Mouse (Mus musculus): ENCODE measurements around the gene Ephb2.

The Ephb2 gene

DNA sequence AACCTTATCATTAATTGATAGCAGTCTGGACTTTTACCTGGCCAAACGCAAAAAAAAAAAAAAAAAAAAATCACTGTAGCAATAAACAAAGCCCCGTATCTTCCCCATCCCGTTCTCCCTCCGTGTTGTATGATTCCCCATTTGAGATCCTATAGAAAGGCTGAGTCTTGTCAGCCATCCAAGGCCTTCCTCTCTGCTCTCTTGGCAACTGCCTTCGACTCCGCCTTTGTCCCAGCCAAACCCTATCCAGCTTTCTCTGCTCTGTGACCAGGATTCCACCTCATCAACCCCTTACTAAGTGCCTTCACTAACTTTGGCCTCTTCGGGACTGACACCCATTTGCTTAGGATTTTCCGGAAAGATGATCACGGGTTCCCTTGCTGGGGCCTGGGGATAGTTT is 2.2 kb upstream of the Ephb2 start:
- DNase-seq (ENCODE audit: low read depth in 2 of 2, low spot score in 2 of 2), result no peak

- no peak for DNase-seq (ENCODE audit: low read depth in 2 of 2, low spot score in 2 of 2)
These were observed 671 bp upstream of the Ephb2 start for GRCm38 (mm10) chr4:136836387-136836931.

DNA sequence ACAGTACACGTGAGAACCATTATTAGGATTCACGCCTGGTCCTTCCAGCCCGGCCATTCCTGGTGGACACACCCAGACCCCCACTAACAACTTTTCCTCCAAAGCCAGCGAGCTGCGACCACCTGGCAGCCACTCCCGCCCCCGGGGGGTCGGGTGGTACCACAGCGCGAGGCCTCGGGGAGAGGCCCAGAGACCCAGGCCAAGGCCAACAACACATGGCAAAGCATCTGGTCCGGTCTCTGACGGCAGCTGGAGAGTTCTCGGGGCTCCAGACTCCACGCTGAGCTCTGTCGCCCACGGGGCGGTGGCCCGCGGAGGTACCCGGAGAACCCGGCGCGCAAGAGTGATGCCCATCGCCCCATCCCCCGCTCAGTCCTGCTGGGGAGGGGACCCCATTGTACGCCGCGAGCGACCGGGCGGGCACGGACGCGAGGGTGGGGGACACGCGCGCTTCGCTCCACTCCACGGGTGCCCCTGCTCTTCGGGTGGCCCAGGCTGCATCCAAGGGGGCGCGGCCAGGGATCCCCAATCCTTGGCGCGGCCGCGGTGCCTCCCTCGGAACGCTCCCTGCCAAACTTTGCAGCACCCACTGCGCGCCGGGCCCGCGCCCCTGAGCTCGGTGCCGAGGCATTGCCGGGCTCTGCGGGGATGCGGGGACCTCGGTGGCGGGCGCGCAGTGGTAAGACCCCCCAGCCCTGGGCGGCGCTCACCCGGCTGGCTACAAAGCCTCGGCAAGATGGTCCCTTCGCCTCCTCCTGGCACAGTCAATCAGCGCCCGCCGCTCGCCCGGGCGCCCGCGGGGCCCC is 770 bp downstream of the Ephb2 start:
- DNase-seq (ENCODE audit: low read depth in 2 of 2, low spot score in 2 of 2), result peak in 1 of 2 experiments; percentile 7

DNA sequence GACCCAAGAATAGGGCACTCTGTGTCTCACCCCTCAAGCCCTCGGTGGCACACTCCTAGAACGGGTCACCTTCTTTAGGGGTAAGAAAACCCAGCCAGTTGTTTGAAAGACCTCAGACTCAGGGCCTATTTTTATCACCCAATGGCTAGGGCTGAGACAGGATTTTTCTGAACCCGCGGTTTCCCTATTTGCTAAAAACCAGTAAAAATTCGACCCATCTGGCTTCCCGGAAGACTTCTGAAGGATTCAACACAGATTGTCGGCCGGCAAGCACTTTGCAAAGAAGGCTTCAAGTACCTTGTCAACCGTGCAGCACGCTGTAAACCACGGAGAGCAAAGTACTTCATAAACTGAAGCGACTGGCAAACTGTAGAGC is 1.4 kb downstream of the Ephb2 start:
- no peak for DNase-seq (ENCODE audit: low read depth in 2 of 2, low spot score in 2 of 2)

GRCm38 (mm10) chr4:136833619-136834351 is 2.0 kb downstream of the Ephb2 start:
- no peak for DNase-seq (ENCODE audit: low read depth in 2 of 2, low spot score in 2 of 2)

- no peak for DNase-seq (ENCODE audit: low read depth in 2 of 2, low spot score in 2 of 2)
These were observed 3.1 kb downstream of the Ephb2 start for GRCm38 (mm10) chr4:136832559-136833232.

- DNase-seq (ENCODE audit: low read depth in 2 of 2, low spot score in 2 of 2), result no peak
These were observed 5.4 kb downstream of the Ephb2 start for GRCm38 (mm10) chr4:136830272-136830823.

DNA sequence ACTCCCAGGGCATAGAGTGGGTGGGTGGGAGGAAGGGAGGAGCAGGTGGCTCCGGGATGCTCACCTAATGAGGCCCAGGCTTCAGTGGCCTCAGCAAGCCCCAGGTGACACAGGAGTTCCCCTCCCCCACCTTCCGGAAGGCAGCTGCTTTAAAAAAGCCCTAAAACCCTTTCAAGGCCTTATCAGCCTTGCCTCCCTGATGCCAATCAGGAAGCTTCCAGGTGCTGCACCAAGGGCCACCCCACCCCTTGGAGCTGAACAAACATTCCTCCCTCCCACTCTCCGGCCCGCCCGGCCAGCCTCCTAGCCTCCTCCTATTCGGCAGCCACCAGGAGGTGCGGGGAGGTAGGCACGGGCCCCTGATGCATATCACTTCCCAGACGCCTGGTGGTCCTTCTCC is 6.0 kb downstream of the Ephb2 start:
- DNase-seq (ENCODE audit: low read depth in 2 of 2, low spot score in 2 of 2), result no peak

GRCm38 (mm10) chr4:136828664-136829569 is 6.9 kb downstream of the Ephb2 start:
- DNase-seq (ENCODE audit: low read depth in 2 of 2, low spot score in 2 of 2), result no peak

- DNase-seq (ENCODE audit: low read depth in 2 of 2, low spot score in 2 of 2), result no peak
These were observed 10.7 kb downstream of the Ephb2 start for GRCm38 (mm10) chr4:136824935-136825552.

GRCm38 (mm10) chr4:136820069-136820522 is 15.7 kb downstream of the Ephb2 start:
- no peak for DNase-seq (ENCODE audit: low read depth in 2 of 2, low spot score in 2 of 2)

- DNase-seq (ENCODE audit: low read depth in 2 of 2, low spot score in 2 of 2), result peak; percentile 51 to 58
These were observed 19.1 kb downstream of the Ephb2 start for GRCm38 (mm10) chr4:136816701-136817100.

GRCm38 (mm10) chr4:136815364-136815763 is 20.4 kb downstream of the Ephb2 start:
- DNase-seq (ENCODE audit: low read depth in 2 of 2, low spot score in 2 of 2), result peak; percentile 23 to 31

DNA sequence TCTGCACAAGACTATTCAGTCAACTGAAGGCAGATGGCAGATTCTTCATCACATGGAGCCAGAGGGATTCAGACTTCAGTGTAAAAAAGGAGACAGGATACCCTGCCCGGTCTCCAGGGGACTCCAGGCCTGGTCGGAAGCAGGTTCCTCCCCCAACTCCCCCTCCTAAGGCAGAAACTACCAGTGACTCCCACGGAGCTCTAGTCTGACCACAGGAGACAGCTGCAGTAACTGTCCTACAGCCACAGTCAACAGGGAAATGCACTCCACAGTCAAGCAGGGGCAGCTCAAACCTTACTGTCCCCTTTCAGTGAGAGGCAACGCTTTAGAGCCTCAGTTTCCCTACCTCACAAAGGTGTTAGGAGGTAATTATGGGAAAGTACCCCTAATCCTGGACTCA is 23.2 kb downstream of the Ephb2 start:
- no peak for DNase-seq (ENCODE audit: low read depth in 2 of 2, low spot score in 2 of 2)

- no peak for DNase-seq (ENCODE audit: low read depth in 2 of 2, low spot score in 2 of 2)
These were observed 24.2 kb downstream of the Ephb2 start for GRCm38 (mm10) chr4:136811596-136811995.

GRCm38 (mm10) chr4:136808478-136808877 is 27.3 kb downstream of the Ephb2 start:
- DNase-seq (ENCODE audit: low read depth in 2 of 2, low spot score in 2 of 2), result no peak

GRCm38 (mm10) chr4:136807448-136808009 is 28.3 kb downstream of the Ephb2 start:
- no peak for DNase-seq (ENCODE audit: low read depth in 2 of 2, low spot score in 2 of 2)

DNA sequence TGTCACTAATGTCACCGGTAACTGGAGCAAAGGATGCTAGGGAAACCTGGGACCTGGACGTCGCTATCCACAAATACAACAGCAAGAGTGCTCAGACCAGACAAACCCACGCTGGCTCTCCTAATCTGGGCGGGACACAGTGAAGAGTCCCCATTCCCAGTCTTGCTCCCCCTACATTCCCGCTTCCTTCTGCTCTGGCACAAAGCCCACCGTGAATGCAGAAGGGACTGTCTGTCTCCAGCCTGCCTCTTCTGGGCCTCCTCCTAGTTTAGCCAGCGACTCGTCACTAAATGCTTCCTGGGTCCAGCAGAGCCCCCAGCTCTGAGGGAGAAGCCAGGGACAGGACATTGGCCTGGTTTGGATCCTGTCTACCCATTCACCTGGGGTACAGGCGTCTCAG is 29.5 kb downstream of the Ephb2 start:
- no peak for DNase-seq (ENCODE audit: low read depth in 2 of 2, low spot score in 2 of 2)

DNA sequence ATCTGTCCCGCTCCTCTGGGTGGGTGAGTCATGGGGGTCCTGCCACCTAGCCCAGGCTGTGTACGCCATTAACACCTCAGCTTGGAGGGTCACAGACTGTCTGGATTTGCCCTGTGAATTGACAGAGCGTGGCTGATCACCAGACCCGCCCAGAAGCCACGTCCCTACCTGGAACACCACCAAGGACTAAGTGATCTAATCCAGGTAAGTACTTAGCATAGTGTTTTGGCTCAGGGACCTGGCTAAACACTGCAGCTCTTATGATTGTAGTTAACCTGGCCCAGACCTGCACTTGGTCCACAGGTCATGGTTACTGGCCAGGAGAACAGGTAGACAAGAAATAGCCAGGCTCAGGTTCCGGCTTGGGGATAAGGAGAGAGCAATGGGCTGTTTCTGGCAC is 31.4 kb downstream of the Ephb2 start:
- DNase-seq (ENCODE audit: low read depth in 2 of 2, low spot score in 2 of 2), result no peak
